In the genomic region with DNA sequence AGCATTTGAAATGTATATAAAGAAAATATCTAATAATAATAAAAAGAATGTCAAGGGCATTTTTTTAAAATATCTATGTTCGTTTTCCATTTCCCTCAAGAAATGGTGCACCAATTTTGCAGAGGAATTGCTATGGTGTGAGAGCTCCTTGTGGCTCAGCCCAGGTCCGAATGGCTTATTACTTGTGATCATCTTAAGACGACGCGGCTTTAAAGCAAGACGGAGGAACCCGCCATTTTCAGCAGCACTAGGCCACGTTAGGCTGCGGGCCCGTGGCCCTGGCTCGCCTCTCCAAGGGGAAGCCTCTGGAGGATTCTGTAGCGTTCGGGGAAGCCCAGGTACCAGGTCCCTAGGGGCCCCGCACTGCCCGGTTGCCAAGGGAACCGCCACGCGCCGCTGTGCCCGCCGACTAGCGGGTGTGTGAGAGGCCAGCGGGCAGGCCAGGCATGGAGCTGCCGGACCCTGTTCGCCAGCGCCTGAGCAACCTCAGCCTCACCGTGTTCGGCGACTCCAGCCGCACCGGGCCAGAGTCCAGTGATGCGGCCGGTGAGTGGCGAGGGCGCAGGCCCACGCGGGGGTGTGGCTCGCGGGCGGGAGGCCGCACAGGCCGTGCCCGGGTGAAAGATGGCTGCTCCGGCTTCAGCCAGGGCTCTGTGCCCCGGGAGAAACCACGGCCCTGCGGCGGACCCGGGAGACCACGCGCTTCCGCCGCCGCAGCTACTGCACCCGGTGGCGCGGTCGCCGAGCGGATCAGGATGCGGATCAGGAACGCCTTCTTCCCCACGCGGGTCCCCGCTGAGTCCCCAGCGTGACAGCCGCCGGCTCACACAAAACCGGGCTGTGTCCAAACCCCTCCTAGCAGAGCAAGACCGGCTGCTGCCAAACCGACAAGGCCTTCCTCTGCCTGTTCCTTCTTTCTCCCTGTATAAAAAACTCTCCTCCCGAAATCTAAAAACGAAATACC, we compare ENCODE assay signal across 7 mouse cellular contexts. TPM values are rescaled to one million over a fixed set of nuclear protein-coding genes. Genes with fewer than 3 reads are reported as not detected.
A peak's percentile ranks its signal among the peaks of the same experiment; 100 is the strongest.
DNase-seq lines count a peak whose midpoint lies in the region; ATAC-seq and TF ChIP-seq lines count a peak whose summit lies in the region.

A gene (plus strand): TSS at position 51 of the 964 bp plus-strand sequence.

- H3K9ac ChIP-seq in embryonic facial prominence, embryonic 12.5 days = peak within 1 kb of the TSS; percentile 88
- H3K9ac ChIP-seq in heart, adult 2 months (ENCODE audit: low read depth, low read length) = peak within 1 kb of the TSS; percentile 84
- peak within 1 kb of the TSS; percentile 93 for H3K9ac ChIP-seq in limb, embryonic 12.5 days (replicated peaks)
- H3K9ac ChIP-seq in midbrain, embryonic 14.5 days (replicated peaks; ENCODE audit: low read length) = peak within 1 kb of the TSS; percentile 95

- H3K4me2 ChIP-seq in embryonic facial prominence, embryonic 12.5 days (replicated peaks) = peak within 1 kb of the TSS; percentile 66
- peak within 1 kb of the TSS; percentile 66 for H3K4me2 ChIP-seq in limb, embryonic 12.5 days
- H3K4me2 ChIP-seq in midbrain, embryonic 14.5 days (ENCODE audit: low read length) = peak within 1 kb of the TSS; percentile 67

- intact Hi-C loops in heart, adult 2 months (cut with DNase I) = loop anchor here (2.0 to 10.0 kb wide), 5 partner anchors 72 to 462 kb away; a partner anchor contains a TSS

- H3K4me3 ChIP-seq in embryonic facial prominence, embryonic 12.5 days = peak within 1 kb of the TSS; percentile 75
- H3K4me3 ChIP-seq in heart, adult 2 months = peak within 1 kb of the TSS; percentile 78
- H3K4me3 ChIP-seq in limb, embryonic 12.5 days (replicated peaks) = peak within 1 kb of the TSS; percentile 72
- H3K4me3 ChIP-seq in midbrain, embryonic 14.5 days (replicated peaks; ENCODE audit: low read depth, low read length) = peak within 1 kb of the TSS; percentile 76

- DNase-seq in adrenal gland, postnatal 4 days (ENCODE audit: low spot score in 2 of 2) = peak; percentile 78 to 88
- DNase-seq in heart, adult 2 months = peak; percentile 93 to 97
- DNase-seq in kidney, adult 8-10 months = peak; percentile 88 to 93
- DNase-seq in midbrain, embryonic 14.5 days = peak; percentile 90
- DNase-seq in spleen, adult 12 weeks (ENCODE audit: low spot score) = peak; percentile 61

- H3K27me3 ChIP-seq in embryonic facial prominence, embryonic 12.5 days = no peaks in the 10 kb centered on the region
- H3K27me3 ChIP-seq in heart, adult 2 months (ENCODE audit: control insufficient read depth, insufficient read depth, low read length) = no peaks in the 10 kb centered on the region
- no peaks in the 10 kb centered on the region for H3K27me3 ChIP-seq in limb, embryonic 12.5 days
- no peaks in the 10 kb centered on the region for H3K27me3 ChIP-seq in midbrain, embryonic 14.5 days (ENCODE audit: control insufficient read depth, insufficient read depth, low read length)

- TF ChIP-seq EP300 in heart, adult 2 months (IDR thresholded peaks at IDR 0.05; ENCODE audit: insufficient read depth, low read depth, low read length) = no peak

- WGBS in embryonic facial prominence, embryonic 12.5 days = 1% methylated on average over 73 of the region's 73 CpGs
- 1% methylated on average over 73 of the region's 73 CpGs for WGBS in heart, adult 2 months
- WGBS in limb, embryonic 12.5 days = under 1% methylated on average over 73 of the region's 73 CpGs
- under 1% methylated on average over 73 of the region's 73 CpGs for WGBS in midbrain, embryonic 14.5 days

- no peaks in the 10 kb centered on the region for H3K4me1 ChIP-seq in embryonic facial prominence, embryonic 12.5 days
- H3K4me1 ChIP-seq in heart, adult 2 months (ENCODE audit: control insufficient read depth, insufficient read depth, low read length) = no peaks in the 10 kb centered on the region
- 0 out of 2 replicates have a peak, but pooled peaks cover 2% of the 10 kb centered on the region for H3K4me1 ChIP-seq in limb, embryonic 12.5 days (replicated peaks)
- 0 out of 2 replicates have a peak, but pooled peaks cover 3% of the 10 kb centered on the region for H3K4me1 ChIP-seq in midbrain, embryonic 14.5 days (ENCODE audit: control insufficient read depth, insufficient read depth, low read length)

- no peaks in the 10 kb centered on the region for H3K79me2 ChIP-seq in heart, adult 2 months (replicated peaks; ENCODE audit: control insufficient read depth, insufficient read depth, low read length)

- ATAC-seq in embryonic facial prominence, embryonic 12.5 days (ENCODE audit: insufficient number of reproducible peaks, insufficient read depth, low FRiP score, low TSS enrichment) = peak; percentile 91
- peak; percentile 92 for ATAC-seq in limb, embryonic 12.5 days (ENCODE audit: insufficient number of reproducible peaks, insufficient read depth, low FRiP score, low TSS enrichment, low read depth)
- ATAC-seq in midbrain, embryonic 14.5 days (ENCODE audit: low FRiP score, low TSS enrichment) = peak; percentile 93

- H3K27ac ChIP-seq in embryonic facial prominence, embryonic 12.5 days = peak within 1 kb of the TSS; percentile 92
- H3K27ac ChIP-seq in heart, adult 2 months = peak within 1 kb of the TSS; percentile 88
- peak within 1 kb of the TSS; percentile 97 for H3K27ac ChIP-seq in limb, embryonic 12.5 days
- peak within 1 kb of the TSS; percentile 98 for H3K27ac ChIP-seq in midbrain, embryonic 14.5 days (replicated peaks; ENCODE audit: low read depth, low read length)

- peaks cover 3% of the 10 kb centered on the region; the same call in 1 of the 2 replicates for H3K9me3 ChIP-seq in embryonic facial prominence, embryonic 12.5 days
- peaks cover 5% of the 10 kb centered on the region; the same call in 1 of the 2 replicates for H3K9me3 ChIP-seq in limb, embryonic 12.5 days
- H3K9me3 ChIP-seq in midbrain, embryonic 14.5 days (ENCODE audit: control insufficient read depth, low read length) = no peaks in the 10 kb centered on the region

- TF ChIP-seq POLR2A in heart, adult 2 months (IDR thresholded peaks at IDR 0.05; ENCODE audit: insufficient read depth, low read depth, low read length) = peak; percentile 34; the same call in 1 of the 2 replicates

- H3K36me3 ChIP-seq in embryonic facial prominence, embryonic 12.5 days = no peaks in the 10 kb centered on the region
- no peaks in the 10 kb centered on the region for H3K36me3 ChIP-seq in heart, adult 2 months (ENCODE audit: control insufficient read depth, insufficient read depth, low read length)
- peaks cover 2% of the 10 kb centered on the region; the same call in 1 of the 2 replicates for H3K36me3 ChIP-seq in limb, embryonic 12.5 days
- H3K36me3 ChIP-seq in midbrain, embryonic 14.5 days (ENCODE audit: control insufficient read depth, insufficient read depth, low read length) = no peaks in the 10 kb centered on the region

- peak; percentile 45 for TF ChIP-seq CTCF in heart, adult 2 months (IDR thresholded peaks at IDR 0.05)

RNA-seq across cellular contexts. Expression of the gene that starts here (rescaled TPM):
- total RNA-seq in adrenal gland, postnatal 4 days (2021) = 1 to 10 TPM; 5.2 to 5.8 TPM
- polyA plus RNA-seq in embryonic facial prominence, embryonic 12.5 days (2016; fragmentation: Nextera tagmentation; extraction: Ambion mirVana) = 13.5 and 14.7 TPM in 2 replicates
- total RNA-seq in heart, adult 2 months (2021) = 1 to 10 TPM; 1.5 to 1.7 TPM
- 2.6 and 3.9 TPM in 2 replicates for polyA plus RNA-seq in heart, adult 2 months (2012; rRNA removed)
- polyA plus RNA-seq in limb, embryonic 12.5 days (2016; fragmentation: Nextera tagmentation; extraction: Ambion mirVana) = 15.5 and 16.3 TPM in 2 replicates
- polyA plus RNA-seq in midbrain, embryonic 14.5 days (2014; fragmentation: Nextera tagmentation; extraction: Ambion mirVana) = 23.5 and 24.4 TPM in 2 replicates

Comparison
In these comparisons a context has a peak if more than half of its experiments do, and no peak if none do; other contexts are left out.
1. Peak in every context shown above with its lines: DNase-seq, ATAC-seq, H3K4me3 ChIP-seq and H3K27ac ChIP-seq.